Mouse (Mus musculus): ENCODE measurements around the gene Tmsb15l. TPM values are rescaled to one million over a fixed set of nuclear protein-coding genes. Genes with fewer than 3 reads are reported as not detected.

Tmsb15l gene
- polyA plus RNA-seq (2012; rRNA removed), result 1.2 and 1.3 TPM in 2 replicates

GRCm38 (mm10) chrX:136976424-136977084, at the start of gene Tmsb15l, which contains the start of gene Tmsb15b1:
Gene Tmsb15l, minus strand, starts transcription at chrX:136976869.
Gene Tmsb15b1, minus strand, starts transcription at chrX:136976874.

GRCm38 (mm10) chrX:136992978-136993547, 16.4 kb upstream of the Tmsb15l start, which contains the start of gene Zcchc18:
Gene Zcchc18, plus strand, starts transcription at chrX:136993155.

GRCm38 (mm10) chrX:136975397-136975796, 1.3 kb downstream of the Tmsb15l start, which contains the start of gene Tmsb15b2:
Gene Tmsb15b2, minus strand, starts transcription at chrX:136975497.

GRCm38 (mm10) chrX:136927031-136927430, 49.6 kb downstream of the Tmsb15l start, which contains the start of gene H2bfm:
Gene H2bfm, plus strand, starts transcription at chrX:136927325.

Other genes starting within 250 kb of the Tmsb15l start
- gene Morf4l2, start 233.2 kb downstream of the Tmsb15l start, polyA plus RNA-seq (2012; rRNA removed), result 122 and 139 TPM in 2 replicates
- gene Glra4, start 196.7 kb downstream of the Tmsb15l start, polyA plus RNA-seq (2012; rRNA removed), result not detected in 2 replicates
- gene Plp1, start 154.2 kb downstream of the Tmsb15l start, polyA plus RNA-seq (2012; rRNA removed), result 0.78 and 0.81 TPM in 2 replicates
- gene Rab9b, start 108.1 kb downstream of the Tmsb15l start, polyA plus RNA-seq (2012; rRNA removed), result 0.01 TPM in 2 replicates
- not detected in 2 replicates for gene H2bfm, start 49.5 kb downstream of the Tmsb15l start, polyA plus RNA-seq (2012; rRNA removed)
- 2.6 and 3.6 TPM in 2 replicates for gene Tmsb15b2, start 1.4 kb downstream of the Tmsb15l start, polyA plus RNA-seq (2012; rRNA removed)
- 1.2 and 1.7 TPM in 2 replicates for gene Tmsb15b1, start within 50 bp of the Tmsb15l start, polyA plus RNA-seq (2012; rRNA removed)
- 0.02 and 0.09 TPM in 2 replicates for gene Zcchc18, start 16.3 kb upstream of the Tmsb15l start, polyA plus RNA-seq (2012; rRNA removed)
- gene Slc25a53, start 61.4 kb upstream of the Tmsb15l start, polyA plus RNA-seq (2012; rRNA removed), result 1.6 TPM in 2 replicates
- 0.44 and 0.59 TPM in 2 replicates for gene Fam199x, start 72.7 kb upstream of the Tmsb15l start, polyA plus RNA-seq (2012; rRNA removed)
- gene Esx1, start 145.2 kb upstream of the Tmsb15l start, polyA plus RNA-seq (2012; rRNA removed), result not detected in 2 replicates

Data from liver, embryonic 14 days (tissue).